Mouse (Mus musculus): ENCODE results near the gene Chpt1.
A peak's percentile ranks its signal among the peaks of the same experiment; 100 is the strongest.
"Not testable (repeated sequence)": the region's sequence is repeated elsewhere in the genome, so short reads cannot be mapped to it uniquely, and the experiment has no call there.

The Chpt1 gene

DNA sequence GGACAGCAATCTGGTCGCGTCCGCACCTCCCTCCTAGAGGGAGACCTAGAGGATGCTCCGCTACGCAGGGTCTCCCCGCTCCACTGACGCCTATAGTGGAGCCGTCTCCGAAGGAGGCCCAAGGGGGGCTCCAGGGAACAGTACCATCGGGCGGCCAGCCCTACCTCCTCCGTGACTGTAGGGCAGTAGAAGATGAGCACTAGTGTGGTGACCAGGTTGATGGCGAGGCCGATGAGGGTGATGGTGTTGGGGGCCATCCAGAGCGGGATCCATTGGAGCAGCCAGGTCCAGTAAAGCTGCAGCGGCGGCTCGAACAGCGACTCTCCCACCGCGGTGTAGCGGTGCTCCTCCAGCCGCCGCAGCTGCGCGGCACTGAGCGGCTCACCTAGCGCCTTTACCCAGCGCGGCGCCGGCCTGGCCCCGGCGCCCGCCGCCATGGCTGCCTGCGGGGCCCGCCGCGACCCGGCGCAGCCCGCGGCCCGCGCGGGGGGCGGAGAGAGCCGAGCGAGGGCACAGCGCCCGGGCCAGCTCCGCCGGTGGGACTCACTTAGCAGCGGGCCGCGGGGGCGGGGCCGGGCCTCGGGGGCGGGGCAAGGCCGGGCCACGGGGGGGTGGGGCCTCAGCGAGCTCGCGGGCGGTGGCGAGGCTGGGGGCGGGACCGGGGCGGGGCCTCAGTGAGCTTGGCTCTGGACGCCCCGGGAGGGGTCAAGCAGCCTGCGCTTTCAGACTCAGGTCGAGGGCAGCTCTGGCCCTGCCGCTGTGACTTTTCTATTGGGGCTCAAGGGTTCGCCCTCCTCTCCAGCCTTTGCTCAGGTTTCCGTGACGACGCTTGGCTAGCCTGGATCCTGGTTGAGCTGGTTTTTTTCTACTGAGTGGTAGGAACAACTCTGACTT is at the start of gene Chpt1:
TSS of gene Chpt1 (minus strand) at position 653 of the 894 bp plus-strand sequence.
- peak; percentile 55 for DNase-seq (ENCODE audit: low read depth)

DNA sequence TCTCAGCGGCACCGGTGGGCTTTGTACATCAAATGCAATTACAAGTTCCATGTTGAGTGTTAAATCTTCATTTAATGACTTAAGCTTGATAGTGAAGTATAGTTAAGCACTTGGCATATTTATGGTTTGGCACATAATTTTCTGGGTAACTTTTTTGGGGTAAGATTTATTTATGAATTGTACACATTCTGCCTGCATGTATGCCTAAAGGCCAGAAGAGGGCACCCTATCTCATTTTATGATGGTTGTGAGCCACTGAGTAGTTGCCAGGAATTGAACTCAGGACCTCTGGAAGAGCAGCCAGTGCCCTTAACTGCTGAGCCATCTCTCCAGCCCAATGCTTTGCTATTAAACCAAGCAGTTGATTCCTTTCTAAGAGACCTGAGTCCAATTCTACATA is 48.9 kb upstream of the Chpt1 start:
- DNase-seq (ENCODE audit: low read depth), result no peak

DNA sequence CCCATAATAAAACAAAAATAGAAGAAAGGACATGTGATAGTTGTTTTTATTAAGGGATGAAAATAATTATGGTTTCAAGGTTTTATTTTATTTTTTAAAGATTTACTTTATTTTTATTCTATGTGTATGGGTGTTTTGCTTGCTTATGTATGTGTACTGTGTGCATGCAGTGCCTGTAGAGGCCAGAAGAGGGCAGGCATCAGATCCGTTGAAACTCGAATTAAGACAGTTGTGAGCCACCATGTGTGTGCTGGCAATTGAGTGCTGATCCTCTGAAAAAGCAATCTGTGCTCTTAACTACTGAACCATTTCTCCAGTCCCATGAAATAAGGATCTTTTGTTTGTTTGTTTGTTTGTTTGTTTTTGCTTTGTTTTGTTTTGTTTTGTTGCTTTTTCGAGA is 46.4 kb upstream of the Chpt1 start:
- no peak for DNase-seq (ENCODE audit: low read depth)

DNA sequence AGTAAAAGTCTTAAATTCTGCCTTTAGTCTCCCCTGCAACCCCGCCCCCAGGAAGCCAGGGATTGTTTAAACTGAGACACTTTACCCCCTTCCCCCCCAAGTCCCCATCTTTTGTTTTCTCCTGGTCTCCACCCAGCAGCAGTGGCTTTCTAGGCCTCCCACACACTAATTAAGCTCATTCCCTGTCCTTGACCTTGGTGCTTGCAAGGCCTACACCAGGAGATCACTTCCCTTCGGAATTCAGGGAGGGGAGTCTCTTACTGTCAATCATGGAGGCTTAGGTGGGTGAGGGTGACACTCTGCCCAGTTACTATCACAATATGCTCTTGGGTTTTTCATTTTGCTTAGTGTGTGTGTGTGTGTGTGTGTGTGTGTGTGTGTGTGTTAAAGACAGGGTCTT is 43.8 kb upstream of the Chpt1 start:
- no peak for DNase-seq (ENCODE audit: low read depth)

DNA sequence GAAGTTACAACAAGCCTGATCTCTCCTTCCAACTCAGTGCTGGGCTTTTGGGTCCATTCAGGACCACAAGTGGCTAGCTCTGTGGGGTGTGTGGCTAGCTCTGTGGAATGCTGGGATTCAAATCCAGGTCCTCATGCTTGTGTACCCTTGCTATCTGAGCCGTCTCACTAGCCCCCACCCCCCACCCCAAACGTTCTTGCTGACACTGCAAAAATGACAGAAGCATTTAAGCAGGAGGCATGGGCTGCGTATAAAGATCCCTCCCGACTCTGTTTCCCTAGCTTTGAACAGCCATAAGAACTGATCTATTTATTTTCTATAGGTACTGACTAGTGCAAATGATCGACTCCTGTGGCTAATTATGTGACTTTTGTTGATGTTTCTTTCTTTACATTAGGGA is 26.8 kb upstream of the Chpt1 start:
- no peak for DNase-seq (ENCODE audit: low read depth)

DNA sequence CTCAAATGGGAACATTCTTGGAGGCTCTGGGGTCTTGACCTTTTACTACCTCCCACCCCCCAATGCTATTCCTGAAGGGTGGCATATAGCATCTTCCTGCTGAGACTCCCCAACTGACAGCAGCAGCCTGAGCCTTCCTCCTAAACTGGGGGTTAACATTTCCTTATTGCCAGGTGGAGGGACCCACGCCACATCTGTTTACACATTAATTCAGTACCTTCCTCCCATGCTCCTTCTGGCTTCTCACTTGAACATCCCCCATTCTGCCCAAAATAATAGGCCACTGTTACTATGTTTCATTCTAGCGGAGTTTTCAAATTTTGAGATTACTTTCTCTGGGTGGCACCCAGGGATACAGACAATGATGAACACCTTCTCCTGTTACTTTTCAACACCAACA is 20.1 kb upstream of the Chpt1 start:
- no peak for DNase-seq (ENCODE audit: low read depth)

DNA sequence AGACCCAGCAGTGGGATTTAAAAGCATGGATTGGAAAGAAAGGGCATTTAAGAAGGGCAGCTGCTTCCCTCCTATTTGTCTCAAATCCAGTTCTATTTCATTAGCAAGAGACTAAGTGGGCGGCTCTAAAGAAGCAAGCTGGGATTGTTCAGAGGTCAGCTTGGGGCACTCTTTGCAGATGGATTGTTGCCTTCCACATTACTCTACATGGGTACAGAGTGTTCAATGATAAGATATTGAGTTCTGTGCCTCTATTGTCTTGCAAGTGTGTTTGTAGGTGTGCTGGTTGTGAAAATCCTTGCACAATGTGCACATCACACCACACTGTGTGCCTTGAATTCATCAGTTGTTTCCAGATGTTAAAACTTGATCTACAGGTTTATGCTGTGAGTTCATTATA is 19.3 kb upstream of the Chpt1 start:
- no peak for DNase-seq (ENCODE audit: low read depth)

DNA sequence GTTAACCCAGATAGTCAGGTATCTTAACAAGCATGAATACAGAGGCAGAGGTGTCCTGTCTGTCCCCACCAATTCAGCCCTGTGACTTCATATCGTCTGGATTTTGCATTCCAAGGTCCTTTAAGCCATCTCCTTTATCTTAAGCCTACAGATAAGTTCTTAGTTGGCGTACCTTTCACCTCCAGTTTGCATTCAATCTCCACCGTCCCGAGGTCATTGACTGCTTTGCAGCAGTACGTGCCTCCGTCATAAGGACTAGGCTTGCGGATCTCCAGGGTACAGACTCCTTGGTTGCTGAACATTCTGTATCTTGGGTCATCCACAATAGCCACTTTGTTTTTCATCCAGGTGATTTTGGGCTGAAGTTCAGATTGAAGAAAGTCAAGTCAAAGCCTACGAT is 18.9 kb upstream of the Chpt1 start:
- DNase-seq (ENCODE audit: low read depth), result no peak

DNA sequence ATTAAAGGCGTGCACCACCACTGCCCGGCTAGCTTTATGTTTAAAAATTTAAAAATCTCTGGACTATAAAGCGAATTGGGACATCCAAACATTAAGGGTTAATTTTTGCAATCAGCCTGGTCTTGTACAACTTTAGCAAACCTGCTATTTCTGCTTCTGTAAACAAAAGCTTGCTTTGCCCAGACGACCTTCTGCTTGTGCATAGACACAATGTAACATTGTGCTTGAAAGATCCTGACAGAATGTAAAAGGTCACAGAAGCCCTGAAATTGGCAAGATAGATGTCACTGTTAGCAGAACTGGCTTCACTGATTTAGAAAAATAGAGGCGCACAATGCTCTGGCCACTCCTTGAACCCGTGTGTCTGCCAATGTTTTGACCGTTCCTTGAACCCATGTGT is 11.2 kb upstream of the Chpt1 start:
- not testable (repeated sequence) for DNase-seq (ENCODE audit: low read depth)

DNA sequence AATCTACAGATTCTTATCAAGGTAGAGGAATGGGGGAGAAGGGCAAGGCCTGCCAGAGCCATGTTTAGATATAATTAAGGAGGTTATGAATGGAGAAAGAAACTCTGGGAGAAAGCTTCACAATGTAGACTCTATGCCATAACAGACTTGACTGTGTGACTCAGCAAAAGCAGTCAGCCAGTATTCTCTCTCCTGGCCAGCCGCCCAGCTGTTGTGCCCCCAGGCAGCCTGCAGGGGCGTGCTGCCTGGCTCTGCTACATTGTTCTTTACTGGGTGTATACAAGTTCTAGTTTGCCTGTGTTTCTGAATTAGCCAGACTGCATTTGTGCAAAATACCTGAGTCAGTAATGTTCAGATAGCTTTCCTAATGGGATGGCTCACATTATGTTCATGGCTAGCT is 10.6 kb upstream of the Chpt1 start:
- DNase-seq (ENCODE audit: low read depth), result no peak

DNA sequence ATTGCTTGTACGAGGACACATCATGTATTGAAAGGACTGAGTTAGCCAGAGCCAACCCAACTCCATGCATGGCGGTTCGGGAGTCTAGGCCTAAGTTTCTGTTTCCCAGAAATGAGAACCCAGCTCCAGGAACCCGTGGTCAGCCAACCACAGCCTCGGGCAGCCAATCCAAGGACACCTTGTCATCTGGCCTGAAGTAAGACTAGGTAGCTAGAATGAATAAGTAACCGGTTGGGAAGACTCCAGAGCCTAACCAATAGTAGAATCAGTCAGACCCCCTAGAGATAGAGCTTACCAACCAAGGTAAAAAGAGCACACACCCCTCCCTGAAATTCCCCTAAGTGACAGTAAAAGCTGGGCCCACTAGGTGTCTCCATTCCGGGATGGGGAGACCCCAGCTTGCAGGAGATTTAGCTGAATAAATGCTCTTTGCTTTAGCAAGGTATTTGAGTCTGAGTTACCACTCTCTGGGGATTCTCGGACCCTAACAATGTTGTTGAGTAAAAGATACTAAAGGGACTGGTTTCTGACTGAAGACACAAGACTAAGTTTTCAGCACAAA is 9.8 kb upstream of the Chpt1 start:
- DNase-seq (ENCODE audit: low read depth), result no peak

DNA sequence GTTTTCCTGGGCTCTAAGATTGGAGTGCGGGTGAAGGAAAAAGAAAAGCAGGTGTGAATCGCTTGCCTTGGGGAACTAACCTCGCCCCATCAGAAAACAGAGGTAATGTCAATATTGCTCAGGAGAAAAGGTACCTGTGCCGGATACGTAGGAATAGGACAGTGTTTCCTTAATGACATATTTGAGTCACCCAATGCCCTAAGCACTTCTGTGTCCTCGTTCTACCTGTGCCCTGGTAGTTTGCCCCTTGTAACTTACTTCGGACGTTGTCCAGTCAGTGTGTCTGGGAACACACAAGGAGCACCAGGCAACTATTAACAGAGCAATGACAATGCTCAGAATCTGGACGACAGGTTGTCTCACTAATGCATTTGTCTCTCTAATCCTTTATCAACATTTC is 7.5 kb upstream of the Chpt1 start:
- no peak for DNase-seq (ENCODE audit: low read depth)

DNA sequence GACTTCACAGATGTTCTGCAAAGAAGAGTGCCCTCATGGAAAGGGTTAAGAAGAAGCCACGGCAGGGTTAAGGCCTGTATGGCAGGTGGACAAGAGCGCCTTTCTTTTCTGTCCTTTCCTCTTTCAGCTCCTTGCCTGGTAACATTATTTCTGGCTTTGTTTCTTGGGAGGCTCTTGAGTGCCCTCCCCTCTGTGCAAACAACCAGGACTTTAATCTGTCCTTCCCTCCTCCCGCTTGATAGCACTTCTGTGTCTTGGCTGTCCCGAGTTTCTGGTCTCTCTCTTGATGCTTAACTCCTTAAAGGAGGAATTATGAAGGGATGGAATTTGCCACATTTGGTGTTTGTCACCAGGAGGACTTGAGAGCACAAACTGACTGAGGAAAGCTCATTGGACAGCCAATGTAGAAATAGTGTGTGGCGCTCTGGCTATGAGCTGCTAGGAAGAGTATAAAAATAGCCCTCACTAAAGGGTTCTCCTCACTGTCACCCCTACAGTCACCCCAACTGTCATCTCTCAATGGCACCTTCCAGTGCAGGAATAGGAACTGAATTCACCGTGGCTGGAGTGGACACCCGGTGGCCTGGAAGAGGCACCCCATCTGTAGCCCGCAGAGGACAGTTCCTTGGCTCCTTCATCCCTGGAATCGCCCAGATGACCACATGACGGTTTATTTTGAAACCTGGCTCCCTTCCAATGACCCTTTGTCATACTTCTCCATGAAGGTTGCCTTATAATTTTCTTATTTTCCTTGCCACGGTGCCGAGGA is 6.8 kb upstream of the Chpt1 start:
- no peak for DNase-seq (ENCODE audit: low read depth)

DNA sequence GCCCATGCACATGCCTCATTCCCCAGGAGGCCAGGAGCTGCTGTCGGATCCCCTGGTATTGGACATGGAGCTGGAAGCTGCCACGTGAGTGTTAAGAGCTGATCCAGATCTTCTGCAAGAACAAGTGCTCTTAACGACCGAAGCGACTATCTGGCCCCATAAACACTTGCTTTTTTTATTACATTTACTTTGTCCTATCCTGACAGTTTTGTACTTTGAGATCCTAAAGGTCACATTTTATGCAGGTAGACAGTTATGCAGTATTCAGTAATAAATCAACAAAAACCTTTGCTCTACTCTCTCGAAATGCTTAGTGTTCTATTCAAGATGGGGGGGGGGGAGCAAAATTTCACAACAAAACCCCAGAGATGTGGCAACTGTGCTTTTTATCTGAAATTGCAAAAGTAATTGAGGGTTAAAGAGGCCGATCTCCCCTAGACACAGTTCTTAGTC is 3.8 kb upstream of the Chpt1 start:
- DNase-seq (ENCODE audit: low read depth), result no peak

DNA sequence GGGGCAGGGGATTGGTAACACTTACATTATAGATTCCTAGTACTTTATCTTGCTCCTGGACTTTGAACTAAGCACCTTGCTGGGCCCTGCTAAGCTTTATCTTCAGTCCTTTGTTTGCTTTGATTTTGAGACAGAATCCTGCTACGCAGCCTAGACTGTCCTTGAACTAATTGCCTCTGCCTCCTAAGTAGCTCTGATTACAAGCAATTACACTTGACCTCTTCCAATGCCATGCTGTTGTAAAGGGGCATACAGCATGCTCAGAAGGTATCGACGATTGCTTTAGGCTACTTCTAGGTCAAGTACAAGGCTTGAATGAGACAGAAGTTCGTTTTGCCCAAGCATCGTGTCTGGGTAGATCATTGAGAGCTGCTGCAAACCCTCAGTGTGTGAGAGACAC is 1.4 kb upstream of the Chpt1 start:
- DNase-seq (ENCODE audit: low read depth), result no peak

DNA sequence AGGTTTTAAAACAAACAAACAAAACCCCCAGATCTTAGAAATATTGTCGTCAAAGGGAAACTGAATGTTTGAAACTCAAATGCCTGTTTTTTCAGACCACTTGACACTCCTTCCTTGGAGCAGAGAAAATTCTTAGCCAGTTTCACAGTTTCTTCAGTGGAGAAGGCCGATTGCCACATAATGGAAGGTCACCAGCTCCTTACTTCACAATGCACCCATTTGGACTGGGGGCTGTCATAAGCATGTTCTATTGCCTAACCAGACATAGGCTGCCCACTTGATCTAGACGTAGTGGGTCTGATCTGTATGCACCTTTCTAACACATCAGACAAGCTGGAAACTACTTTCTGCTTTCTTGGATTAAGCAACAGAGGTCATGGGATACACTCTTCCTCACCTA is 608 bp upstream of the Chpt1 start:
- no peak for DNase-seq (ENCODE audit: low read depth)

DNA sequence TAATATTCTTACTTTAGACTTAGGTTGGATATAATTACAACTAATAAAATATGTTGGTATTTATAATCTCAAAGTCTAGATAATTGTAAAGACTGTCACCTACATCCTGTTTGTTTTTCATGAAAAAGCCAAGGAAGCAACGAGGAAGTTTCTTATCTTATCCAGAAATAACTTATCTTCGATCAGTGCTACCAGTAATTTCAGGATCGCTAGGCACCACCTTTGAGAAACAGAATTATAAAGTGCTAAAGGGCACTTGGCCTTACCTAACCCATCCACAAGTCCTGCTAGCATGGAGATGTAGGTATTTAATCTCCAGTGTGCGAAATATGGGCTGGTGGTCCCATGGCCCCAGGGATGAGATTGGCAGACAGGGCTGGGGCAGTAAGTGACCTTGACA is 954 bp downstream of the Chpt1 start:
- DNase-seq (ENCODE audit: low read depth), result no peak

DNA sequence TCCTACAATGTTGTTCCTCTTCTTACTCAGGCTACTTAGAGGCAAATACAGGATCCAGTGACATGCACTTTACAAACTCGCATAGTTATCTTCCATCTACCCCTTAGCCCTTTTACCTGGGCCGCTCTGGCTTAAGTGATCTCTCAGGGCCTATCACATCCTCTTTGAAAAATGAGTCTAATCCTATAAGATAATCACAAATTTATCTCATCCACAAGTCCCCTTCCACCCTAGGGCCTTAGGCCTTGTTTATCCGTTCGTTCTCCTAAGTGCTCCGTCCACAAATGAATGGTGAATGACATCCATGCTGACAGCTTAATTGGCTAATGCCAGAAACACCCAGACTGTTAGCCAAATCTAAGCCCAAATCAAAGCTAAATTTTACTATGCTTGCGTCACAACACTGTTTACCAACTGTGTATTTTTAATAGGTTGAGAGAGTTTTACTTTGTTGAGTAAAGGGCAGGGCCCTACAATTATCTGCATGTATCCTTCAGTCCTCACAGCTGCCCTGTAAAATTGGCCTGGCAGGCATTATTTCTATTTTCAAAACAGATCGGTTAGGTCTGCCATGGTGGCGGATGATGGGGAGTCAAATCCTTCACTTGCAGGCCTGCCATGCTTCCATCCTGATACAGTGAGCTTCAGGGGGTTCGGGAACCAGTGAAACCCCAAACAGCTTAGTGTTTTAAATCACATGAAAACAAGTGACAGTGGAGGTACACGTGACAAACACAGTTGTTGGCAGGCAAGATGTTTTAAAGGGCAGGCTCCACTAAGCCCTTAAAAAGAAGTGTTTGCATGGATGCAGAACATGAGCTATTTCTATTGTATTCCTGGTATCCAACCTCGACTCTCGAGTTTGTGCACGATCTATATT is 1.7 kb downstream of the Chpt1 start:
- DNase-seq (ENCODE audit: low read depth), result no peak

DNA sequence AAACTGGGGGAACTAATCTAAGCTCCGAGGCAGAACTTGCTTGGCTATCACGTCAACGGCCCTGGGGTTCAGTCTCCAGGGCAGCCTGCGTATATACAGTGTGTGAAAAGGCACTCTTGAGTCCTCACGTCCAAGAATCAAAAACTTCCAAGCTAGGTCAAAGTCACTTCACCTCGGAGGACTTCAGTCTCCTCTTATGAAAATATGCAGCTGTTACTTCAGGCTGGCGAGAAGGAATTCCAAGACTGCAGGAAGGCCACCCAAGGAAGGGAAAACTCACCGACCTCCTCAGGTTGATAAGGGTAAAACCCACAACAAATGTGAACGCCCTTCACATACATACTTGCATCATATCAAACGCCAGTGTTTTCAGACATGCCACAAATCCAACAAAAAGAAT is 2.5 kb downstream of the Chpt1 start:
- DNase-seq (ENCODE audit: low read depth), result no peak

DNA sequence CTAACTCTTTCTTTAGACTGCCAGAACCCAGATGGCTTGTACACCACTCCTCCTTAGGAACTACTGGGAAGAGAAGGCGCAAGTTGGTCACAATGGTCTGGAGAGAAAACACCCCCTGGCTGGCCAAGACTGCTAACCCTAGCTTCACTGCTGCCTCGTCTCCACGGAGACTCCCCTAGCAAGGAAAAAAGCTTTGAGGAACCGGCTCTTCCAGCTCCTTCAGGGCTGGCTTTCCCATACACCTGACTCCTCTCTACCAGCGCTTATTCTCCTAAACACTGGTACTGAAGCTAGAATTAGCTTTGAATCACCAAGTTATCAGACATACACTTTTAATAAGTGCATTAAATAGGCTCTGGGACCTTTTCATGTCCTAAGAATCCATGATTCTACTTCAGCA is 3.9 kb downstream of the Chpt1 start:
- DNase-seq (ENCODE audit: low read depth), result no peak

DNA sequence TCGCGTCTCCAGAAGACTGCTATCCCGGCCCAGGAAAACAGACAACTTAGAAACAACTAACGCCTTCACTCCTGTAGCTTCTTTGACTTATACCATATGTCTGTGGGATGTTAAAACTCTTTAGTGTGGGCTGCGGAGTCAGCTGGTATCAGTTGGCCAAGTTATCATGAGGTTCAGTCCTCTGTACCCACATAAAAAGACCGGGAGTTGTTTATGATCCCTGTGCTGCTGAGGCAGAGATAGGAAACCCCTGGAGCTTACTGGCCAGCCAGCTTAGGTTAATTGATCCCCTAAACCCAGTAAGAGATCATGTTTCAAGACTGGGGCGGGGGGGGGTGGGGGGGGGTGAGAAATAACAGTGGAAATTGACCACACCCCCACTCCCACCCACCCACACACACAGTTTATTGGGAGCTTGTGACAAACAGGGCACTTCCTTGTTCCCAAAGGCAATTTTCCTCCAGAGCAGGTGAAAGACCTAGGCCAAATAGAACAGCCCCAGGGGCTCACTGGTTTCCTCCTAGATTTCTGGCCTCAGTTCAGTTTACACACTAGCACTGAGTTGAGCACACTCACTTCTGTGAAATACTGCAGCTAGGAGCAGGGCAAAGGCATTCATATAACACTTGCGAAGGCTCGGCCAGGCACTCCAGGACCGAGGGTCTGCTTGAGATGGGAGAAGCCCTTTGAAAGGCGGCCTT is 6.9 kb downstream of the Chpt1 start:
- DNase-seq (ENCODE audit: low read depth), result no peak

Data from c-Kit-positive CD71-negative TER-119-negative erythroid progenitor cells, embryonic 14.5 days (primary cell).